In the genomic region with DNA sequence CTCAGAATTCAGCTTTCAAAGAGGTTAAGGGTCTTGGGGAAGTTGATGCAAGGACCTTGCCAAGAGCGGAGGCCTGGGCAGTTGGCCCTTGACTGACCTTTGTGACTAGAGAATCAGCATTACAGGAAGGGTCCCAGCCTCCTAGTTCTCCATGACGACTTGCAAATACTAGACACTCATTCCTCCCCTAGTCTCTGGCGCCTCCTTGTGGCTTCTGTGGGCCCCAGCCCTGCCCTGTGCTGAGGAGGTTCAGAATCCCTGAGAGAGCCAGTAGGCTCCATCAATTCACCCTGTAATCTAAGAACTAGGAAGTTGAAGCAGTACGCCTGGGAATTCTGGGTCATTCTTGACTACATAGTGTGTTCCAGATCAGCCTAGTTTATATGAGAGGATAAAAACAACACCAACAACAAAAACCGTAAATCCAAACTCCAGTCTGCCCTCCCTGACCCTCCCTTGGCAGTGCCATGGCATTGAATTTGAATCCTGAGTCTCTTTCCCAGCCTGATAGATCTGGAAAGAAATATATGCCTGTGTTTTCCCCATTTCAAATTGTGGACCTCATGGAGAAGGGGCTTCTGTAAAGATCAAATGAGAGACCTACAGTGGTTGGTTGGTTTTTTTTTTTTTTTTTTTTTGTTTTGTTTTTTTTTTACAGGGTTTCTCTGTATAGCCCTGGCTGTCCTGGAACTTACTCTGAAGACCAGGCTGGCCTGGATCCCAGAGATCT, we compare ENCODE assay signal across 8 mouse cellular contexts. TPM values are rescaled to one million over a fixed set of nuclear protein-coding genes. Genes with fewer than 3 reads are reported as not detected.
DNase-seq lines count a peak whose midpoint lies in the region; ATAC-seq and TF ChIP-seq lines count a peak whose summit lies in the region.

No protein-coding gene starts in this region.

- no peaks in the 10 kb centered on the region for H3K9me3 ChIP-seq in hindbrain, postnatal 0 days (ENCODE audit: low read length)

- 0 out of 2 replicates have a peak, but pooled peaks cover under 1% of the 10 kb centered on the region for H3K36me3 ChIP-seq in hindbrain, postnatal 0 days (ENCODE audit: insufficient read depth, low read length)

- no peak overlapping the region for H3K4me2 ChIP-seq in hindbrain, postnatal 0 days (ENCODE audit: low read depth, low read length)

- ATAC-seq in hindbrain, postnatal 0 days: peak; percentile 69

- H3K4me3 ChIP-seq in hindbrain, postnatal 0 days (ENCODE audit: low read length): no peak overlapping the region

- peaks cover 7% of the 10 kb centered on the region; the same call in 1 of the 2 replicates for H3K4me1 ChIP-seq in hindbrain, postnatal 0 days (ENCODE audit: insufficient read depth, low read length)

- H3K27me3 ChIP-seq in hindbrain, postnatal 0 days (ENCODE audit: insufficient read depth, low read length): no peaks in the 10 kb centered on the region

- H3K27ac ChIP-seq in hindbrain, postnatal 0 days: no peak overlapping the region

- H3K9ac ChIP-seq in hindbrain, postnatal 0 days (replicated peaks; ENCODE audit: low read length): no peak overlapping the region

- TF ChIP-seq CTCF in hindbrain, postnatal 0 days (IDR thresholded peaks at IDR 0.05; ENCODE audit: low read depth): peak; percentile 96

- 28% methylated on average over 5 of the region's 5 CpGs for WGBS in hindbrain, postnatal 0 days

- DNase-seq in ZHBTc4 (ENCODE audit: low read depth, low spot score): peak; percentile 93
- DNase-seq in cerebellum, adult 9-10 months: peak; percentile 95
- peak; percentile 50 to 88 for DNase-seq in frontal cortex, adult 2 months (ENCODE audit: extremely low spot score in 1 of 2, low spot score in 1 of 2)
- DNase-seq in hindbrain, postnatal 0 days (ENCODE audit: low spot score): peak; percentile 89
- peak; percentile 65 for DNase-seq in left cerebral cortex, adult 11 months (ENCODE audit: low spot score)
- DNase-seq in lung, postnatal 36 days: peak; percentile 92
- peak; percentile 79 for DNase-seq in right cerebral cortex, postnatal 4 days
- DNase-seq in urinary bladder, postnatal 4 days (ENCODE audit: low spot score in 2 of 2): peak; percentile 85 to 94

RNA-seq across cellular contexts. Expression of a gene that starts 1.3 kb away (rescaled TPM):
- 3.2 and 3.3 TPM in 2 replicates for polyA plus RNA-seq in frontal cortex, adult 2 months (2012; rRNA removed)
- total RNA-seq in hindbrain, postnatal 0 days (2014; rRNA removed): 3.1 and 6.0 TPM in 2 replicates
- 0.29 and 0.33 TPM in 2 replicates for polyA plus RNA-seq in hindbrain, postnatal 0 days (2015; fragmentation: Nextera tagmentation; extraction: Ambion mirVana)

RNA-seq across cellular contexts. Expression of a gene that starts 28.4 kb away (rescaled TPM):
- polyA plus RNA-seq in frontal cortex, adult 2 months (2012; rRNA removed): 48.4 and 49.3 TPM in 2 replicates
- 127 and 135 TPM in 2 replicates for total RNA-seq in hindbrain, postnatal 0 days (2014; rRNA removed)
- polyA plus RNA-seq in hindbrain, postnatal 0 days (2015; fragmentation: Nextera tagmentation; extraction: Ambion mirVana): 76.5 and 77.5 TPM in 2 replicates

RNA-seq across cellular contexts. Expression of a gene that starts 29.8 kb away (rescaled TPM):
- polyA plus RNA-seq in frontal cortex, adult 2 months (2012; rRNA removed): 67.6 and 68.4 TPM in 2 replicates
- 69.6 and 93.4 TPM in 2 replicates for total RNA-seq in hindbrain, postnatal 0 days (2014; rRNA removed)
- polyA plus RNA-seq in hindbrain, postnatal 0 days (2015; fragmentation: Nextera tagmentation; extraction: Ambion mirVana): 57.8 and 59.5 TPM in 2 replicates

RNA-seq across cellular contexts. Expression of a gene that starts 36.0 kb away (rescaled TPM):
- 193 and 205 TPM in 2 replicates for polyA plus RNA-seq in frontal cortex, adult 2 months (2012; rRNA removed)
- 102 TPM in 2 replicates for total RNA-seq in hindbrain, postnatal 0 days (2014; rRNA removed)
- polyA plus RNA-seq in hindbrain, postnatal 0 days (2015; fragmentation: Nextera tagmentation; extraction: Ambion mirVana): 18.6 and 21.4 TPM in 2 replicates

RNA-seq across cellular contexts. Expression of a gene that starts 58.5 kb away (rescaled TPM):
- polyA plus RNA-seq in frontal cortex, adult 2 months (2012; rRNA removed): 179 and 186 TPM in 2 replicates
- 89.0 and 89.4 TPM in 2 replicates for total RNA-seq in hindbrain, postnatal 0 days (2014; rRNA removed)
- polyA plus RNA-seq in hindbrain, postnatal 0 days (2015; fragmentation: Nextera tagmentation; extraction: Ambion mirVana): 80.2 and 84.9 TPM in 2 replicates
